Mouse (Mus musculus): ENCODE measurements around the gene Gnaq.

Gnaq gene

GRCm38 (mm10) chr19:16204776-16205680, 72.4 kb downstream of the Gnaq start:
- no peak for DNase-seq

- DNase-seq, result no peak
Observed at GRCm38 (mm10) chr19:16209616-16210015, 77.0 kb downstream of the Gnaq start.

- DNase-seq, result no peak
Observed at GRCm38 (mm10) chr19:16214946-16215345, 82.3 kb downstream of the Gnaq start.

- DNase-seq, result no peak
Observed at GRCm38 (mm10) chr19:16215430-16216016, 82.9 kb downstream of the Gnaq start.

- no peak for DNase-seq
Observed at GRCm38 (mm10) chr19:16219978-16220377, 87.3 kb downstream of the Gnaq start.

GRCm38 (mm10) chr19:16222526-16222925, 89.9 kb downstream of the Gnaq start:
- DNase-seq, result no peak

GRCm38 (mm10) chr19:16223126-16223525, 90.5 kb downstream of the Gnaq start:
- no peak for DNase-seq

- no peak for DNase-seq
Observed at GRCm38 (mm10) chr19:16224831-16225230, 92.2 kb downstream of the Gnaq start.

GRCm38 (mm10) chr19:16231584-16231983, 99.0 kb downstream of the Gnaq start:
- DNase-seq, result no peak

GRCm38 (mm10) chr19:16235594-16235993, 103.0 kb downstream of the Gnaq start:
- DNase-seq, result no peak

- no peak for DNase-seq
Observed at GRCm38 (mm10) chr19:16237034-16237433, 104.4 kb downstream of the Gnaq start.

- DNase-seq, result no peak
Observed at GRCm38 (mm10) chr19:16238072-16238471, 105.4 kb downstream of the Gnaq start.

- no peak for DNase-seq
Observed at GRCm38 (mm10) chr19:16238512-16238911, 105.9 kb downstream of the Gnaq start.

- no peak for DNase-seq
Observed at GRCm38 (mm10) chr19:16242708-16243107, 110.1 kb downstream of the Gnaq start.

GRCm38 (mm10) chr19:16249025-16249424, 116.4 kb downstream of the Gnaq start:
- DNase-seq, result no peak

- DNase-seq, result no peak
Observed at GRCm38 (mm10) chr19:16250921-16251320, 118.3 kb downstream of the Gnaq start.

- DNase-seq, result no peak
Observed at GRCm38 (mm10) chr19:16251819-16252218, 119.2 kb downstream of the Gnaq start.

- no peak for DNase-seq
Observed at GRCm38 (mm10) chr19:16252696-16253095, 120.1 kb downstream of the Gnaq start.

- DNase-seq, result no peak
Observed at GRCm38 (mm10) chr19:16254881-16255280, 122.2 kb downstream of the Gnaq start.

GRCm38 (mm10) chr19:16255294-16255693, 122.7 kb downstream of the Gnaq start:
- DNase-seq, result no peak

GRCm38 (mm10) chr19:16258766-16259355, 126.2 kb downstream of the Gnaq start:
- DNase-seq, result no peak

- no peak for DNase-seq
Observed at GRCm38 (mm10) chr19:16259786-16260434, 127.3 kb downstream of the Gnaq start.

- no peak for DNase-seq
Observed at GRCm38 (mm10) chr19:16260435-16260832, 127.8 kb downstream of the Gnaq start.
